ENCODE assay signal across 23 mouse cellular contexts in genomic region chr4:64123675-64124074, GRCm38 (mm10).
DNase-seq lines count a peak whose midpoint lies in the region; ATAC-seq lines count a peak whose summit lies in the region.
"Had no signal": no experiment of that assay in that cellular context is flagged by ENCODE, and none has a peak within 500 bp of the region (broad histone marks: within the 10 kb centered on the region; RNA-seq: fewer than 3 reads in every experiment).

No protein-coding gene starts in this region.

- H3K27me3 ChIP-seq in embryonic facial prominence, embryonic 14.5 days (replicated peaks; ENCODE audit: control insufficient read depth, insufficient read depth, low read length): no peaks in the 10 kb centered on the region
- H3K27me3 ChIP-seq: CH12.LX; embryonic facial prominence, embryonic 13.5 days; forebrain, embryonic 15.5 days; heart, embryonic 12.5 days; Patski had no signal

- peak overlapping the region; percentile 18; the same call in 1 of the 2 replicates for H3K27ac ChIP-seq in embryonic facial prominence, embryonic 14.5 days (replicated peaks; ENCODE audit: low read depth, low read length)
- H3K27ac ChIP-seq: forebrain, embryonic 10.5 days; forebrain, embryonic 15.5 days; gastrocnemius, adult 2 months; hindbrain, embryonic 10.5 days; hindbrain, embryonic 14.5 days had no signal

- peaks cover under 1% of the 10 kb centered on the region; the same call in 1 of the 2 replicates for H3K4me1 ChIP-seq in embryonic facial prominence, embryonic 14.5 days (ENCODE audit: control insufficient read depth, insufficient read depth, low read length)
- H3K4me1 ChIP-seq: forebrain, embryonic 10.5 days; forebrain, embryonic 15.5 days; heart, embryonic 12.5 days; hindbrain, embryonic 10.5 days had no signal

- H3K9ac ChIP-seq in embryonic facial prominence, embryonic 14.5 days (ENCODE audit: low read depth, low read length): no peak overlapping the region
- H3K9ac ChIP-seq: embryonic facial prominence, embryonic 13.5 days; forebrain, embryonic 15.5 days; heart, embryonic 12.5 days; hindbrain, embryonic 14.5 days had no signal

- no peak for ATAC-seq in embryonic facial prominence, embryonic 14.5 days (ENCODE audit: low read depth)
- ATAC-seq: activated CD4-positive, CD25-positive, alpha-beta regulatory T cell, adult 4 months; forebrain, embryonic 15.5 days; Patski had no signal

- 78% methylated on average over 2 of the region's 2 CpGs for WGBS in embryonic facial prominence, embryonic 14.5 days

- DNase-seq in frontal cortex, postnatal 10 days (ENCODE audit: low spot score in 2 of 2): peak; percentile 6 to 16
- no peak for DNase-seq in frontal cortex, postnatal 25 days (ENCODE audit: low spot score in 2 of 2)
- peak; percentile 51 to 82 for DNase-seq in right cerebral cortex, postnatal 10 days (ENCODE audit: low spot score in 2 of 2)
- no peak for DNase-seq in right cerebral cortex, postnatal 25 days
- no peak for DNase-seq in embryonic facial prominence, embryonic 14.5 days (ENCODE audit: low spot score)
- DNase-seq in layer of hippocampus, adult 9-11 months: peak; percentile 45
- DNase-seq in kidney, postnatal 10 days: no peak
- DNase-seq: adrenal gland, postnatal 14 days; cerebellum, adult 2 months; cerebellum, postnatal 10 days; embryo, embryonic 11 days; gastrocnemius, adult 2 months; gastrocnemius, postnatal 25 days had no signal

- no peak overlapping the region for H3K4me2 ChIP-seq in embryonic facial prominence, embryonic 14.5 days (ENCODE audit: low read depth, low read length)
- H3K4me2 ChIP-seq: embryonic facial prominence, embryonic 13.5 days; forebrain, embryonic 15.5 days; heart, embryonic 12.5 days; hindbrain, embryonic 14.5 days had no signal

- no peaks in the 10 kb centered on the region for H3K36me3 ChIP-seq in embryonic facial prominence, embryonic 14.5 days (ENCODE audit: control insufficient read depth, insufficient read depth, low read length)
- H3K36me3 ChIP-seq: embryonic facial prominence, embryonic 13.5 days; forebrain, embryonic 10.5 days; forebrain, embryonic 15.5 days; heart, embryonic 12.5 days; hindbrain, embryonic 10.5 days had no signal

- no peaks in the 10 kb centered on the region for H3K9me3 ChIP-seq in embryonic facial prominence, embryonic 14.5 days (ENCODE audit: control insufficient read depth, low read length)
- H3K9me3 ChIP-seq: embryonic facial prominence, embryonic 13.5 days; forebrain, embryonic 10.5 days; forebrain, embryonic 15.5 days; heart, embryonic 12.5 days; hindbrain, embryonic 10.5 days had no signal

- H3K4me3 ChIP-seq in embryonic facial prominence, embryonic 14.5 days (ENCODE audit: low read depth, low read length): no peak overlapping the region
- H3K4me3 ChIP-seq: embryonic facial prominence, embryonic 13.5 days; erythroblast, embryonic 14.5 days; forebrain, embryonic 10.5 days; forebrain, embryonic 15.5 days; gastrocnemius, adult 2 months; heart, embryonic 12.5 days; hindbrain, embryonic 10.5 days had no signal

Comparison
In these comparisons a context has a peak if more than half of its experiments do, and no peak if none do; other contexts are left out.
1. DNase-seq: peak in frontal cortex, postnatal 10 days (2 of 2), right cerebral cortex, postnatal 10 days (2 of 2) and layer of hippocampus, adult 9-11 months (single experiment); none in frontal cortex, postnatal 25 days (0 of 2), right cerebral cortex, postnatal 25 days (single experiment), embryonic facial prominence, embryonic 14.5 days (single experiment) and kidney, postnatal 10 days (single experiment).